In genomic region chr2:145167664-145168360, GRCm38 (mm10) we compare ENCODE assay signal across 8 mouse cellular contexts. TPM values are rescaled to one million over a fixed set of nuclear protein-coding genes. Genes with fewer than 3 reads are reported as not detected.
DNase-seq lines count a peak whose midpoint lies in the region; ATAC-seq and TF ChIP-seq lines count a peak whose summit lies in the region.

Slc24a3 (plus strand) TSS chr2:145167754.

- no peak for TF ChIP-seq CTCF in E14TG2a.4 (conservative IDR thresholded peaks at IDR 0.05; ENCODE audit: low read length)
- TF ChIP-seq CTCF in cerebellum, adult 2 months (IDR thresholded peaks at IDR 0.05; ENCODE audit: borderline replicate concordance, insufficient read depth, low read depth, low read length): peak; percentile 47; the same call in 1 of the 2 replicates
- peak; percentile 20 for TF ChIP-seq CTCF in lung, adult 2 months (IDR thresholded peaks at IDR 0.05; ENCODE audit: insufficient read depth, low read length)
- TF ChIP-seq CTCF in thymus, adult 2 months (IDR thresholded peaks at IDR 0.05; ENCODE audit: borderline replicate concordance, control insufficient read depth, extremely low read depth, insufficient read depth, low read length, poor library complexity): no peak

- peak; percentile 86 to 88 for DNase-seq in cerebellum, adult 2 months
- peak; percentile 49 to 82 for DNase-seq in frontal cortex, adult 2 months (ENCODE audit: extremely low spot score in 1 of 2, low spot score in 1 of 2)
- peak; percentile 77 to 84 for DNase-seq in layer of hippocampus, adult 8-10 months (ENCODE audit: low spot score in 2 of 2)
- peak; percentile 69 for DNase-seq in lung, adult 2 months
- DNase-seq in thymus, adult 2 months: peak; percentile 31

- ATAC-seq in hematopoietic stem cell, adult 5-6 weeks (replicated peaks in 1 of 2; ENCODE audit: insufficient read depth in 1 of 2, low FRiP score in 2 of 2, low TSS enrichment in 1 of 2, low read depth in 1 of 2, poor library complexity in 2 of 2, severe bottlenecking in 2 of 2): peak; percentile 91 to 92
- peak; percentile 62 for ATAC-seq in neutrophil, adult 5-6 weeks (ENCODE audit: extremely low read depth, insufficient number of reproducible peaks, low FRiP score, poor library complexity, severe bottlenecking)

- peaks cover 11% of the 10 kb centered on the region; the same call in 1 of the 2 replicates for H3K4me1 ChIP-seq in E14TG2a.4 (replicated peaks; ENCODE audit: low read depth, low read length)
- peaks cover 5% of the 10 kb centered on the region; the same call in 1 of the 2 replicates for H3K4me1 ChIP-seq in cerebellum, adult 2 months (ENCODE audit: control insufficient read depth, insufficient read depth, low read length)
- H3K4me1 ChIP-seq in lung, adult 2 months (ENCODE audit: control insufficient read depth, insufficient read depth, low read length): peaks cover 2% of the 10 kb centered on the region; the same call in 1 of the 2 replicates
- no peaks in the 10 kb centered on the region for H3K4me1 ChIP-seq in thymus, adult 2 months (replicated peaks; ENCODE audit: control insufficient read depth, insufficient read depth, low read length)

- H3K9me3 ChIP-seq in E14TG2a.4 (ENCODE audit: low read length): no peaks in the 10 kb centered on the region

- TF ChIP-seq POLR2A in cerebellum, adult 2 months (IDR thresholded peaks at IDR 0.05; ENCODE audit: borderline replicate concordance, insufficient read depth, low read length): no peak
- no peak for TF ChIP-seq POLR2A in lung, adult 2 months (IDR thresholded peaks at IDR 0.05; ENCODE audit: borderline replicate concordance, extremely low read depth, low read depth, low read length)
- TF ChIP-seq POLR2A in thymus, adult 2 months (IDR thresholded peaks at IDR 0.05; ENCODE audit: control insufficient read depth, extremely low read depth, insufficient read depth, low read length, poor library complexity): no peak

- H3K36me3 ChIP-seq in E14TG2a.4 (ENCODE audit: insufficient read depth, low read length): no peaks in the 10 kb centered on the region
- no peaks in the 10 kb centered on the region for H3K36me3 ChIP-seq in thymus, adult 2 months (ENCODE audit: control insufficient read depth, insufficient read depth, low read length)

- H3K4me3 ChIP-seq in E14TG2a.4 (replicated peaks; ENCODE audit: low read length): peak within 1 kb of the TSS; percentile 77
- H3K4me3 ChIP-seq in cerebellum, adult 2 months (replicated peaks; ENCODE audit: insufficient read depth, low read depth, low read length): peak within 1 kb of the TSS; percentile 52
- H3K4me3 ChIP-seq in lung, adult 2 months (replicated peaks; ENCODE audit: extremely low read depth, low read depth, low read length): peak within 1 kb of the TSS; percentile 73
- peak within 1 kb of the TSS; percentile 18 for H3K4me3 ChIP-seq in thymus, adult 2 months (ENCODE audit: control insufficient read depth, insufficient read depth, low read length)

- WGBS in cerebellum, adult 2 months: under 1% methylated on average over 77 of the region's 100 CpGs
- WGBS in lung, adult 2 months: under 1% methylated on average over 43 of the region's 100 CpGs
- WGBS in thymus, adult 2 months: 2% methylated on average over 96 of the region's 100 CpGs

- H3K27me3 ChIP-seq in E14TG2a.4 (ENCODE audit: insufficient read depth, low read length): peaks cover 55% of the 10 kb centered on the region
- no peaks in the 10 kb centered on the region for H3K27me3 ChIP-seq in cerebellum, adult 2 months (ENCODE audit: control insufficient read depth, insufficient read depth, low read length)
- no peaks in the 10 kb centered on the region; the same call in 1 of the 2 replicates for H3K27me3 ChIP-seq in thymus, adult 2 months (ENCODE audit: control insufficient read depth, insufficient read depth, low read length)

- H3K27ac ChIP-seq in cerebellum, adult 2 months (ENCODE audit: insufficient read depth, low read length): no peak within 1 kb of the TSS
- no peak within 1 kb of the TSS for H3K27ac ChIP-seq in thymus, adult 2 months (ENCODE audit: control insufficient read depth, insufficient read depth, low read length)

RNA-seq across cellular contexts. Expression of gene Slc24a3, which starts in this region (rescaled TPM):
- 56.9 and 60.3 TPM in 2 replicates for polyA plus RNA-seq in cerebellum, adult 2 months (2012; rRNA removed)
- polyA plus RNA-seq in frontal cortex, adult 2 months (2012; rRNA removed): 49.1 and 63.8 TPM in 2 replicates
- 1.0 and 3.1 TPM in 2 replicates for total RNA-seq in hematopoietic stem cell, adult 5-6 weeks (2017)
- 100 to 1,000 TPM; 151 to 176 (median 168) TPM for total RNA-seq in layer of hippocampus, adult 8-10 months (2022)
- polyA plus RNA-seq in lung, adult 2 months (2012; rRNA removed): 10.5 and 11.8 TPM in 2 replicates
- total RNA-seq in neutrophil, adult 5-6 weeks (2017): 0.74 and 1.0 TPM in 2 replicates
- 2.7 and 3.7 TPM in 2 replicates for polyA plus RNA-seq in thymus, adult 2 months (2012; rRNA removed)

Comparison
In these comparisons a context has a peak if more than half of its experiments do, and no peak if none do; other contexts are left out.
1. RNA of gene Slc24a3 (total RNA-seq): 151 to 176 TPM in layer of hippocampus, adult 8-10 months; 0.74 to 1.0 TPM in neutrophil, adult 5-6 weeks and 1.0 to 3.1 TPM in hematopoietic stem cell, adult 5-6 weeks; every median in the first group is over 10 times any median in the second.
2. H3K4me3 ChIP-seq: peak in every context shown above with its lines; median percentile 77 in E14TG2a.4; 73 in lung, adult 2 months; 52 in cerebellum, adult 2 months; 18 in thymus, adult 2 months.
3. CTCF ChIP-seq: peak in cerebellum, adult 2 months (single experiment) and lung, adult 2 months (single experiment); none in E14TG2a.4 (single experiment) and thymus, adult 2 months (single experiment).
4. DNase-seq: peak in every context shown above with its lines; median percentile 87 in cerebellum, adult 2 months; 80 in layer of hippocampus, adult 8-10 months; 69 in lung, adult 2 months; 66 in frontal cortex, adult 2 months; 31 in thymus, adult 2 months.